Mouse (Mus musculus) lung, embryonic 14.5 days (tissue): ENCODE measurements around the gene Srcin1. TPM values are rescaled to one million over a fixed set of nuclear protein-coding genes. Genes with fewer than 3 reads are reported as not detected.
A peak's percentile ranks its signal among the peaks of the same experiment; 100 is the strongest.

Experiments used
- ATAC-seq: fragments of 200-750 bp; cut with Nextera tagmentation; 2 replicates; pipeline ENCODE4 v1.8.0; 2017; ENCODE audit warnings: mild to moderate bottlenecking, moderate TSS enrichment, moderate library complexity; ENCODE audit not compliant: insufficient read depth
- DNase-seq: peaks from one replicate; pipeline ENCODE4 v3.0.0-alpha.2; 2015
- H3K27ac ChIP-seq: fragments of 300-500 bp; sonication (generic); 2 replicates; pipeline ENCODE4 v1.5.1; 2014; ENCODE audit warnings: low read depth, mild to moderate bottlenecking, moderate library complexity
- H3K27me3 ChIP-seq: fragments of 300-500 bp; sonication (generic); 2 replicates; pipeline ENCODE4 v1.6.1; 2014; ENCODE audit warnings: low read length, control low read depth; ENCODE audit not compliant: insufficient read depth
- H3K36me3 ChIP-seq: fragments of 300-500 bp; sonication (generic); 2 replicates; pipeline ENCODE4 v1.6.1; 2014; ENCODE audit warnings: control low read depth; ENCODE audit not compliant: insufficient read depth
- H3K4me1 ChIP-seq: fragments of 300-500 bp; sonication (generic); 2 replicates; pipeline ENCODE4 v1.6.1; 2014; ENCODE audit warnings: antibody characterized with exemption, control low read depth; ENCODE audit not compliant: insufficient read depth
- H3K4me2 ChIP-seq: fragments of 300-500 bp; sonication (generic); 2 replicates; pipeline ENCODE4 v1.6.1; 2014; ENCODE audit warnings: mild to moderate bottlenecking
- H3K4me3 ChIP-seq: fragments of 300-500 bp; sonication (generic); 2 replicates; pipeline ENCODE4 v1.5.1; 2014; ENCODE audit warnings: low read depth, low read length
- H3K9ac ChIP-seq: fragments of 300-500 bp; sonication (generic); 2 replicates; pipeline ENCODE4 v1.6.1; 2014
- H3K9me3 ChIP-seq: fragments of 300-500 bp; sonication (generic); 2 replicates; pipeline ENCODE4 v1.6.1; 2016; ENCODE audit warnings: low read depth, low read length, control low read depth
- CTCF ChIP-seq: IDR thresholded peaks from 2 replicates; pipeline ENCODE4 v1.5.1; 2016; ENCODE audit warnings: antibody characterized with exemption, low read depth
- WGBS: fragments of 180-500 bp; shearing (Covaris S2); extraction: QIAGEN DNeasy Blood & Tissue Kit; methylation state at CpG from one replicate; pipeline ENCODE4 v1.1.7; 2014; 5-methylcytosine and 5-hydroxymethylcytosine counted together
- polyA plus RNA-seq: library from polyadenylated mRNA; unstranded; fragments of >200 nt; fragmentation: Nextera tagmentation; extraction: Ambion mirVana; gene quantifications from 2 replicates; pipeline ENCODE4 v1.2.1, GENCODE M21; 2014

The Srcin1 gene
- polyA plus RNA-seq = 0.68 and 0.70 TPM in 2 replicates

DNA sequence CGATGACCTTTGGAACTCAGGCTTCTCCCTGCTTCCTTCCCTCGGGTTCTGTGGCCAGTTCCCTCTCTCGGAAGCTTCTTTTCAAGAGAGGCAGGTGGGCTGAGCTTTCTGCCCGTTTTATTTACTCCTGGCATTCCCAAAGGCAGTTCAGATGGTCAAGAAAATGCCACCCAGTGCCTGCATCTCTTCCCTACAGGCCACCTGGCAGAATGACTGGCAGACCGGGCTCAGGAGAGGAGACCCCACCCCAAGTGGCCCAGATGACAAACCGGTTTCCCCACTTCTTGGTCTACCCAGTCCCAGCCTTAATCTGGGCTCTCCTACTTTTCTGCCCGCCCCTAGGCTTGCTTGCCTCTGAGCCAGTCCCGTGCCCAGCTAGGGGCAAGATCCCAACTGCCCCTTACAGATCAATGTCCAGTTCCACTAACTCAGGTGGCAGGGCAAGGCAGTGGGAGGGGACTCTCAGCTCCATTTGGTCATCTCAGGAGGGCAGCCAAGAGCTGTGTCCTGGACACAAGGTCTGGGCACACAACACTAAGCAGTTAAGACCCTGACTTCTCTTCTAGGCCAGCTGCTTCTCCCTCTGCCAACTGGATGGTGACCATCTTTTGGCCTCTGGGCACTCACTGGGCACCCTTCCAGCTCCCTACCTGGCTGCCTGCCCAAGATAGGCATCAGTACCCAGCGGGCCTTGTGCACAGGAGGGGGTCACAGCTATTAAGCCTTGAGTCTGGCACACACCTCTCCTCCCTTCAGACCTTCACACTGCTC lies at the start of gene Srcin1:
Gene Srcin1 (minus strand): TSS at position 51 of the 771 bp plus-strand sequence.
- Histone ChIP-seq H3K4me2 (peak within 1 kb of the TSS; percentile 98), H3K4me3 (peak within 1 kb of the TSS; percentile 60), H3K36me3 (no peaks in the 10 kb centered on the region), H3K27me3 (peaks cover 49% of the 10 kb centered on the region), H3K4me1 (0 out of 2 replicates have a peak, but pooled peaks cover 3% of the 10 kb centered on the region), H3K27ac (peak within 1 kb of the TSS; percentile 54), H3K9ac (peak within 1 kb of the TSS; percentile 60), H3K9me3 (no peaks in the 10 kb centered on the region)
- DNase-seq = peak; percentile 73
- TF ChIP-seq CTCF = no peak
- 21% methylated on average over 9 of the region's 9 CpGs for WGBS
- peak; percentile 38; the same call in 1 of the 2 replicates for ATAC-seq

DNA sequence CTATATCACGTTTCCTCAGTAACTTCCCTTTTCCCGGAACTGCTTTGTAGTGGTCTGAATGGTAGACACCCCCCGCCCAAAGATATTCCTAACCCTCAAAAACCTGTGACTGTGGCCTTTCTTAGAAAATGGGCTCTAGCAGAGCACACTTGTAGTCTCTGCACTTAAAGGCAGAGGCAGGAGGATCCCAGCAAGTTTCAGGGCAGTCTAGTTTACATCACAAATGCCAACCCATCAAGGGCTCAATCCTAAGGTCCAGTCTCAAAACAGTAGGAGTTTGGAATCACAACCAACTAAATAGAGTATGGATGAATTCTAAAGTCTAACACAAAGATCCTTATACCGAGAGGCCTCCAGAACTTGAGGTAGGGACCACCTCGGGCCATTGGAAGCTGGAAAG lies 49.6 kb upstream of the Srcin1 start:
- DNase-seq = no peak
- WGBS = 75% methylated on average over 5 of the region's 5 CpGs
- no peak overlapping the region for H3K4me3 ChIP-seq
- no peak overlapping the region for H3K9ac ChIP-seq
- H3K27me3 ChIP-seq = peaks cover 71% of the 10 kb centered on the region
- no peaks in the 10 kb centered on the region for H3K36me3 ChIP-seq
- no peak overlapping the region for H3K4me2 ChIP-seq
- H3K27ac ChIP-seq = no peak overlapping the region
- peaks cover 5% of the 10 kb centered on the region for H3K4me1 ChIP-seq
- no peak for TF ChIP-seq CTCF
- no peak for ATAC-seq
- H3K9me3 ChIP-seq = no peaks in the 10 kb centered on the region

DNA sequence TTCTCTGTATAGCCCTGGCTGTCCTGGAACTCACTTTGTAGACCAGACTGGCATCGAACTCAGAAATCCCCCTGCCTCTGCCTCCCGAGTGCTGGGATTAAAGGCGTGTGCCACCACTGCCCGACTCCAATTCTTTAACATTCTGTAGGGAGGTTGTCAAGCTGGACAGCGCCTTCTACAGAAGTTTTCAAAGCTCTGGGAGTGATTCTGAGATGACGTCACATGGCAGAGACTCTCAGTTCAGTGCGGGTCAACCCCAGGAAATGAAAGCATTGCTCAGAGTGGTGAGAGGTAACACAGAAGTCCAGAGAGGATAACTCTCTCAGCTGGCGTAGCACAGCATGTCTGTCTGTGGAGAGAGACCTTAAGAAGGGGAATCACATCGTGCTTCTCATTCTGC lies 47.2 kb upstream of the Srcin1 start:
- Histone ChIP-seq H3K27ac (no peak overlapping the region), H3K4me2 (no peak overlapping the region), H3K27me3 (peaks cover 57% of the 10 kb centered on the region), H3K9ac (no peak overlapping the region), H3K4me3 (no peak overlapping the region), H3K9me3 (no peaks in the 10 kb centered on the region), H3K4me1 (peaks cover 5% of the 10 kb centered on the region), H3K36me3 (no peaks in the 10 kb centered on the region)
- ATAC-seq = no peak
- DNase-seq = no peak
- TF ChIP-seq CTCF = no peak
- WGBS = 53% methylated on average over 9 of the region's 9 CpGs

DNA sequence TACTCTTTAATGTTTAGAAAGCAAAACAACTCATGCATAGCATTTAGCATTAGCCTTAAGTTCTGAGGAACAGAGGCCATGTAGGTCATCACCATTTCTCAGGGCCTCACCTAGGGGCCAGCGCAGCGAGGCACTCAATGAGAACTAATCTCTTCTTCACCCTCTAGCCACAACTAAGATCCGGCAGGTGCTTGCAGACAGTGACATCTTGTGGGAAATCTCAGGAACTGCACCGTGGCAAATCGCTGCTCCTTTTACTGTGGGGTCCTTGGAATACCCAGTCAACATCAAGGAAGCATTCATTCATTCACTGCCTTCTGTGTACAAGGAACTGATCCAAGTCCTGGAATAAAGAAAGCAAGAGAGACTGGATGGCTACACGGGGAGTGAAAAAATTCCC lies 46.5 kb upstream of the Srcin1 start:
- TF ChIP-seq CTCF = peak; percentile 99
- H3K9ac ChIP-seq = no peak overlapping the region
- no peak overlapping the region for H3K27ac ChIP-seq
- no peaks in the 10 kb centered on the region for H3K36me3 ChIP-seq
- no peak overlapping the region for H3K4me3 ChIP-seq
- DNase-seq = peak; percentile 87
- 1% methylated on average over 6 of the region's 6 CpGs for WGBS
- H3K27me3 ChIP-seq = peaks cover 53% of the 10 kb centered on the region
- H3K4me1 ChIP-seq = peaks cover 2% of the 10 kb centered on the region
- peak; percentile 49 for ATAC-seq
- no peaks in the 10 kb centered on the region for H3K9me3 ChIP-seq
- no peak overlapping the region for H3K4me2 ChIP-seq

DNA sequence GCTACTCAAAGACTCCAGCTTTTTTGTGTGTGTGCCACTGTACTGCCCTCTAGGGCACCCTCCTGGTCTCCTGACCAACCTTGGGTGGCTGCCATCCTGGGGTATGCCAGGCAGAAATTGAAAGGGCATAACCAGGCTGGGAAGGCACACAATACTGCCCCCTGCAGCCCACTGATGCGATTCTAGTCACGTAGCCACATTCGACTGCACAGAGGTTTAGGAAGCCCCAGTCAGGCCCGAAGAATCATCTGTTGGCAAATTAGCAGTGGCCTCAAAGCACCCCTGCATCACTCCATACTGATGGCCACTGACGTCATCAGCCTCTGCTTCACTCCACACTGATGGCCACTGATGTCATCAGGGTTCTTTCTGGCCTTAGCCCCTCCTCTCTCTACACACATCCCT lies 43.4 kb upstream of the Srcin1 start:
- H3K36me3 ChIP-seq = no peaks in the 10 kb centered on the region
- no peak overlapping the region for H3K9ac ChIP-seq
- no peaks in the 10 kb centered on the region for H3K4me1 ChIP-seq
- ATAC-seq (no peak), DNase-seq (peak; percentile 63)
- H3K4me3 ChIP-seq = no peak overlapping the region
- TF ChIP-seq CTCF = peak; percentile 58
- WGBS = 58% methylated on average over 5 of the region's 5 CpGs
- no peak overlapping the region for H3K4me2 ChIP-seq
- H3K27ac ChIP-seq = no peak overlapping the region
- peaks cover 28% of the 10 kb centered on the region for H3K27me3 ChIP-seq
- no peaks in the 10 kb centered on the region for H3K9me3 ChIP-seq

DNA sequence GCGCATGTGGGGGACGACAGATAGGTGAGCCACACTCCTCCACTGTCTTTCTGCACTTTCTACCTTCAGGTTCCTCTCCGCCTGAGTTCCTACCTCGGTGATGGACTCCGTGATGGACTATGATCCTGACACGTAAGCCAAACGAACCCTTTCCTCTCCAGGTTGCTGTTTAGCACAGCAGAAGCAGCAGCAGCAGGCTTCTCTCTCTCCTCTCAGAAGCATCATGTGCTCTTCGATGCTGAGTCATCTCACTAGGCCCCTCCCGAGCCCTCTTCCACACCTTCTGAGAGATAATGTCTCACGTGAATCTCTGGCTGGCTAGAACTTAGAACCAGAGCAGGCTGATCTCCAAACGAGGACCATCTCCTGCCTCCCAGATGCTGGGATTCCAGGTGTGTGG lies 42.4 kb upstream of the Srcin1 start:
- Histone ChIP-seq H3K4me2 (no peak overlapping the region), H3K4me1 (no peaks in the 10 kb centered on the region), H3K9ac (no peak overlapping the region), H3K27ac (no peak overlapping the region), H3K9me3 (no peaks in the 10 kb centered on the region), H3K36me3 (no peaks in the 10 kb centered on the region), H3K4me3 (no peak overlapping the region), H3K27me3 (peaks cover 19% of the 10 kb centered on the region)
- no peak for ATAC-seq
- no peak for TF ChIP-seq CTCF
- no peak for DNase-seq
- WGBS = 29% methylated on average over 11 of the region's 11 CpGs

DNA sequence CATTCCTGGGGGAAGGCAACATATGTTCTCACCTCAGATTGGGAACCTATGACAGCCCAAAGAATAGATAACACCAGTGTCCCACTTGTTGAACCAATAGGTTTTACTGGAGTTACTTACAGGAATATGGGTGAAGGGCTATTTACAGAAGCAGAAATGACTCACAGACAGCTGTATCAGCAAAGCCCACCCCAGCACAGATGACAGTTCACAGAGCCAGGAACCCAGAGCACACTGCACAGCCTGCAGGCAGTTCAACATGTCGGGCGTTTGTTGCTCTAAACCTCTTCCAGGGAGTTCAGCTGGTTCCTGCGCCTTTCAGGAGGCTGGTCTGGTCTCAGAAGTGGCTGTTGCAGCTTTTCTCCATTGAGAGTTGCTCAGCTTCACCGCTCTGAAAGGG lies 39.3 kb upstream of the Srcin1 start:
- 71% methylated on average over 4 of the region's 4 CpGs for WGBS
- H3K4me3 ChIP-seq = no peak overlapping the region
- no peaks in the 10 kb centered on the region for H3K9me3 ChIP-seq
- no peak for ATAC-seq
- no peak for DNase-seq
- H3K9ac ChIP-seq = no peak overlapping the region
- H3K4me2 ChIP-seq = no peak overlapping the region
- TF ChIP-seq CTCF = no peak
- H3K27me3 ChIP-seq = peaks cover 16% of the 10 kb centered on the region
- H3K27ac ChIP-seq = no peak overlapping the region
- H3K4me1 ChIP-seq = no peaks in the 10 kb centered on the region
- no peaks in the 10 kb centered on the region for H3K36me3 ChIP-seq
